Mouse (Mus musculus): ENCODE measurements around the gene Twf2.

GRCm38 (mm10) chr9:106167241-106167640 lies 35.7 kb upstream of the Twf2 start:
- TF ChIP-seq POLR2A (IDR thresholded peaks at IDR 0.05; ENCODE audit: borderline replicate concordance, extremely low read depth, low read depth, low read length) (no peak), CTCF (IDR thresholded peaks at IDR 0.05; ENCODE audit: insufficient read depth, low read length) (no peak)
